11 mouse cellular contexts compared by ENCODE assay signal in the genomic region with DNA sequence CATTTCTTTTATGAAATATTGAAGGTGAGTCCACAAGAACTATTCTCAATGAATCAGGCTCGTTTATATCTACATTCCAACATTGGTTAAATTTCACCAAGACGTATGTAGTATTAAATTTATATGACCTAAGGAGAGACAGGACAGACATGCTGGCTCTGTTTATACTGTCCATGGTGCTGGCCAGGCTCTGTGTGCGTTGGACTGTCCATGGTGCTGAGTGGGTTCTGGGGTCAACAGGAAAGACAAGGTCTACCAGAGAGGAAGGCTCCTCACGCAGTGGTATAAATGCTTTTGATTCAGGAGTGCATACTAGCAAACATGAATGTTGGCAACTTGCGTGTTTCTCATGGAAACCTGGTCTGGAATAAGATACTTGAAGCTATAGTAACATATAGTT.
A peak's percentile ranks its signal among the peaks of the same experiment; 100 is the strongest.
DNase-seq lines count a peak whose midpoint lies in the region; ATAC-seq and TF ChIP-seq lines count a peak whose summit lies in the region.
"Had no signal": no experiment of that assay in that cellular context is flagged by ENCODE, and none has a peak within 500 bp of the region (broad histone marks: within the 10 kb centered on the region; RNA-seq: fewer than 3 reads in every experiment).

No protein-coding gene starts in this region.

- H3K27me3 ChIP-seq in kidney, postnatal 0 days (ENCODE audit: insufficient read depth, low read length): no peaks in the 10 kb centered on the region
- no peaks in the 10 kb centered on the region for H3K27me3 ChIP-seq in MEL (ENCODE audit: control insufficient read depth in 1 of 2, insufficient read depth in 2 of 2, low read length in 2 of 2)
- H3K27me3 ChIP-seq in limb, embryonic 10.5 days (ENCODE audit: low read depth, poor library complexity, severe bottlenecking): no peaks in the 10 kb centered on the region
- H3K27me3 ChIP-seq in midbrain, embryonic 10.5 days (ENCODE audit: low read depth, poor library complexity, severe bottlenecking): no peaks in the 10 kb centered on the region
- H3K27me3 ChIP-seq: megakaryocyte, embryonic 14.5 days; Patski had no signal

- H3K79me2 ChIP-seq in MEL (ENCODE audit: control insufficient read depth, insufficient read depth, low read length, poor library complexity): no peaks in the 10 kb centered on the region

- no peak overlapping the region for H3K27ac ChIP-seq in kidney, postnatal 0 days
- H3K27ac ChIP-seq in MEL (ENCODE audit: control insufficient read depth, low read depth, low read length): no peak overlapping the region
- no peak overlapping the region for H3K27ac ChIP-seq in limb, embryonic 10.5 days
- H3K27ac ChIP-seq in midbrain, embryonic 10.5 days (replicated peaks): no peak overlapping the region

- H3K4me2 ChIP-seq in kidney, postnatal 0 days (ENCODE audit: low read length): no peak overlapping the region

- DNase-seq in adrenal gland, postnatal 14 days: peak; percentile 40
- DNase-seq in adrenal gland, adult 18-20 months (ENCODE audit: low spot score in 2 of 2): no peak
- peak; percentile 69 for DNase-seq in kidney, postnatal 0 days (ENCODE audit: low spot score)
- DNase-seq in kidney, adult 18-20 months: no peak
- peak; percentile 7 for DNase-seq in MEL (ENCODE audit: low read depth, low spot score)
- peak; percentile 51 for DNase-seq in limb, embryonic 10.5 days (ENCODE audit: low spot score)
- DNase-seq in layer of hippocampus, adult 11-12 months (ENCODE audit: low spot score): no peak
- no peak for DNase-seq in midbrain, embryonic 10.5 days (ENCODE audit: low spot score)

- H3K4me1 ChIP-seq in kidney, postnatal 0 days (replicated peaks; ENCODE audit: insufficient read depth, low read length): no peaks in the 10 kb centered on the region
- H3K4me1 ChIP-seq in MEL (ENCODE audit: control insufficient read depth in 1 of 2, insufficient read depth in 2 of 2, low read length in 2 of 2): no peaks in the 10 kb centered on the region
- H3K4me1 ChIP-seq in limb, embryonic 10.5 days: no peaks in the 10 kb centered on the region
- H3K4me1 ChIP-seq in midbrain, embryonic 10.5 days: no peaks in the 10 kb centered on the region
- H3K4me1 ChIP-seq: megakaryocyte, embryonic 14.5 days had no signal

- ATAC-seq in kidney, postnatal 0 days (replicated peaks; ENCODE audit: low FRiP score, low read depth): peak; percentile 77; the same call in 1 of the 2 replicates
- ATAC-seq: forebrain, embryonic 14.5 days; Patski had no signal

- H3K4me3 ChIP-seq in kidney, postnatal 0 days (replicated peaks; ENCODE audit: low read depth, low read length): no peak overlapping the region
- no peak overlapping the region for H3K4me3 ChIP-seq in MEL (ENCODE audit: control insufficient read depth in 1 of 2, insufficient read depth in 1 of 2, low read depth in 2 of 2, low read length in 2 of 2)
- H3K4me3 ChIP-seq in limb, embryonic 10.5 days: no peak overlapping the region
- no peak overlapping the region for H3K4me3 ChIP-seq in midbrain, embryonic 10.5 days
- H3K4me3 ChIP-seq: megakaryocyte, embryonic 14.5 days had no signal

- TF ChIP-seq RAD21 in MEL (IDR thresholded peaks at IDR 0.05; ENCODE audit: low read depth, low read length): no peak

- no peak for TF ChIP-seq EP300 in MEL (IDR thresholded peaks at IDR 0.05; ENCODE audit: low read depth in 1 of 2, low read length in 2 of 2)

- no peak for TF ChIP-seq POLR2A in MEL (IDR thresholded peaks at IDR 0.05; ENCODE audit: control insufficient read depth in 1 of 2, insufficient read depth in 1 of 2, low read depth in 1 of 2, low read length in 2 of 2, poor library complexity in 1 of 2)

- H3K9me3 ChIP-seq in kidney, postnatal 0 days (replicated peaks; ENCODE audit: low read length): no peaks in the 10 kb centered on the region
- no peaks in the 10 kb centered on the region for H3K9me3 ChIP-seq in MEL (replicated peaks; ENCODE audit: insufficient read depth, low read length)
- H3K9me3 ChIP-seq in limb, embryonic 10.5 days (replicated peaks): no peaks in the 10 kb centered on the region
- H3K9me3 ChIP-seq in midbrain, embryonic 10.5 days (replicated peaks): no peaks in the 10 kb centered on the region
- H3K9me3 ChIP-seq: megakaryocyte, embryonic 14.5 days had no signal

- no peak overlapping the region for H3K9ac ChIP-seq in kidney, postnatal 0 days (ENCODE audit: low read depth, low read length)
- H3K9ac ChIP-seq in MEL (ENCODE audit: control insufficient read depth, low read depth, low read length, poor library complexity, severe bottlenecking): no peak overlapping the region

- no peak for TF ChIP-seq CTCF in kidney, postnatal 0 days (IDR thresholded peaks at IDR 0.05; ENCODE audit: low read depth)
- no peak for TF ChIP-seq CTCF in MEL (IDR thresholded peaks at IDR 0.05 in 2 of 3, conservative IDR thresholded peaks at IDR 0.05 in 1 of 3; ENCODE audit: control insufficient read depth in 1 of 3, insufficient read depth in 1 of 3, low read depth in 2 of 3, low read length in 3 of 3, poor library complexity in 1 of 3, severe bottlenecking in 1 of 3)

- 49% methylated on average over 5 of the region's 5 CpGs for WGBS in kidney, postnatal 0 days
- WGBS in limb, embryonic 10.5 days: 79% methylated on average over 5 of the region's 5 CpGs
- 80% methylated on average over 5 of the region's 5 CpGs for WGBS in midbrain, embryonic 10.5 days

- H3K36me3 ChIP-seq in kidney, postnatal 0 days (ENCODE audit: insufficient read depth, low read length): no peaks in the 10 kb centered on the region
- no peaks in the 10 kb centered on the region for H3K36me3 ChIP-seq in MEL (ENCODE audit: control insufficient read depth in 1 of 2, insufficient read depth in 2 of 2, low read length in 2 of 2)
- no peaks in the 10 kb centered on the region for H3K36me3 ChIP-seq in limb, embryonic 10.5 days
- H3K36me3 ChIP-seq in midbrain, embryonic 10.5 days: no peaks in the 10 kb centered on the region

TF ChIP-seq in MEL, 35 proteins besides CTCF, POLR2A, EP300 and RAD21:
- no peak for TF ChIP-seq CHD1 (IDR thresholded peaks at IDR 0.05; ENCODE audit: low read depth, low read length)
- TF ChIP-seq MAZ (IDR thresholded peaks at IDR 0.05; ENCODE audit: low read depth, low read length): no peak
- TF ChIP-seq TAL1 (IDR thresholded peaks at IDR 0.05; ENCODE audit: low read length): no peak
- TF ChIP-seq KAT2A (conservative IDR thresholded peaks at IDR 0.05; ENCODE audit: low read depth, low read length): no peak
- TF ChIP-seq SMC3 (IDR thresholded peaks at IDR 0.05; ENCODE audit: low read depth, low read length): no peak

Comparison
In these comparisons a context has a peak if more than half of its experiments do, and no peak if none do; other contexts are left out.
1. DNase-seq: peak in adrenal gland, postnatal 14 days (single experiment), kidney, postnatal 0 days (single experiment), MEL (single experiment) and limb, embryonic 10.5 days (single experiment); none in adrenal gland, adult 18-20 months (0 of 2), kidney, adult 18-20 months (single experiment), layer of hippocampus, adult 11-12 months (single experiment) and midbrain, embryonic 10.5 days (single experiment).